Mouse (Mus musculus) MEL (cell line): ENCODE results near the gene Birc5. TPM values are rescaled to one million over a fixed set of nuclear protein-coding genes. Genes with fewer than 3 reads are reported as not detected.

Source experiments
- DNase-seq: peaks from one replicate; pipeline ENCODE4 v3.0.0; 2011; ENCODE audit warnings: low read depth, low spot score
- H3K27ac ChIP-seq: 2 replicates; pipeline ENCODE4 v1.5.1; 2012; ENCODE audit warnings: low read depth, mild to moderate bottlenecking, control low read depth, low read length, moderate library complexity; ENCODE audit not compliant: control insufficient read depth
- H3K27me3 ChIP-seq, 2 experiments: fragments of 150-350 bp in 1 of 2; sonication (generic) in 1 of 2; 2 replicates each; pipeline ENCODE4 v1.6.1; 2012; ENCODE audit warnings: low read length in 2 of 2, mild to moderate bottlenecking in 2 of 2, improper control_type of control experiment in 1 of 2, moderate library complexity in 1 of 2; ENCODE audit not compliant: insufficient read depth in 2 of 2, control insufficient read depth in 1 of 2
- H3K36me3 ChIP-seq, 2 experiments: 2 replicates each; pipeline ENCODE4 v1.6.1; 2012 to 2014; ENCODE audit warnings: low read length in 2 of 2, improper control_type of control experiment in 1 of 2, inconsistent platforms in 1 of 2, mild to moderate bottlenecking in 1 of 2; ENCODE audit not compliant: insufficient read depth in 2 of 2, control insufficient read depth in 1 of 2
- H3K4me1 ChIP-seq, 2 experiments: fragments of 150-350 bp in 1 of 2; sonication (generic) in 1 of 2; 2 replicates each; pipeline ENCODE4 v1.6.1; 2012; ENCODE audit warnings: low read length in 2 of 2, improper control_type of control experiment in 1 of 2, mild to moderate bottlenecking in 1 of 2; ENCODE audit not compliant: insufficient read depth in 2 of 2, control insufficient read depth in 1 of 2
- H3K4me3 ChIP-seq, 2 experiments: fragments of 150-350 bp in 1 of 2; sonication (generic) in 1 of 2; 2 replicates each; pipeline ENCODE4 v1.5.1; 2012; ENCODE audit warnings: low read depth in 2 of 2, low read length in 2 of 2, mild to moderate bottlenecking in 2 of 2, moderate library complexity in 2 of 2, control low read depth in 1 of 2, improper control_type of control experiment in 1 of 2; ENCODE audit not compliant: control insufficient read depth in 1 of 2, insufficient read depth in 1 of 2
- H3K79me2 ChIP-seq: 2 replicates; pipeline ENCODE4 v1.6.1; 2012; ENCODE audit warnings: mild to moderate bottlenecking, low read length, moderate library complexity; ENCODE audit not compliant: control insufficient read depth, poor library complexity, insufficient read depth
- H3K9ac ChIP-seq: 2 replicates; pipeline ENCODE4 v1.6.1; 2012; ENCODE audit warnings: low read depth, mild to moderate bottlenecking, control low read depth, low read length, moderate library complexity; ENCODE audit not compliant: control insufficient read depth, poor library complexity, severe bottlenecking
- H3K9me3 ChIP-seq: fragments of 150-350 bp; sonication (generic); replicated peaks from 2 replicates; pipeline ENCODE4 v1.6.1; 2012; ENCODE audit warnings: mild to moderate bottlenecking, low read length, improper control_type of control experiment, moderate library complexity; ENCODE audit not compliant: insufficient read depth
- BHLHE40 ChIP-seq: IDR thresholded peaks from 2 replicates; pipeline ENCODE4 v1.6.1; 2012; ENCODE audit warnings: low read depth, mild to moderate bottlenecking, inconsistent platforms, low read length, improper control_type of control experiment, borderline replicate concordance
- CHD1 ChIP-seq: IDR thresholded peaks from 2 replicates; pipeline ENCODE4 v1.6.1; 2012; ENCODE audit warnings: low read depth, mild to moderate bottlenecking, inconsistent platforms, low read length, improper control_type of control experiment
- CHD2 ChIP-seq: IDR thresholded peaks from 2 replicates; pipeline ENCODE4 v1.6.1; 2011; ENCODE audit warnings: low read length, improper control_type of control experiment
- CTCF ChIP-seq, 3 experiments: IDR thresholded peaks in 2 of 3; conservative IDR thresholded peaks in 1 of 3; 2 replicates each; pipeline ENCODE4 v1.5.1; 2011 to 2012; ENCODE audit warnings: low read length in 3 of 3, low read depth in 2 of 3, mild to moderate bottlenecking in 2 of 3, improper control_type of control experiment in 1 of 3, inconsistent platforms in 1 of 3, mixed read lengths in 1 of 3, moderate library complexity in 1 of 3; ENCODE audit not compliant: control insufficient read depth in 1 of 3, insufficient read depth in 1 of 3, poor library complexity in 1 of 3, severe bottlenecking in 1 of 3
- GABPA ChIP-seq: IDR thresholded peaks from 2 replicates; pipeline ENCODE4 v1.6.1; 2012; ENCODE audit warnings: low read depth, mild to moderate bottlenecking, inconsistent platforms, low read length, improper control_type of control experiment, moderate library complexity
- GATA1 ChIP-seq: IDR thresholded peaks from 2 replicates; pipeline ENCODE4 v1.6.1; 2011; ENCODE audit warnings: low read depth, low read length, improper control_type of control experiment
- HCFC1 ChIP-seq: IDR thresholded peaks from 2 replicates; pipeline ENCODE4 v1.6.1; 2012; ENCODE audit warnings: low read depth, mild to moderate bottlenecking, inconsistent platforms, low read length, improper control_type of control experiment, moderate library complexity
- KAT2A ChIP-seq: conservative IDR thresholded peaks from 2 replicates; pipeline ENCODE4 v1.6.1; 2012; ENCODE audit warnings: low read depth, low read length, improper control_type of control experiment, inconsistent platforms
- MAX ChIP-seq: IDR thresholded peaks from 2 replicates; pipeline ENCODE4 v1.6.1; 2011; ENCODE audit warnings: low read length, improper control_type of control experiment
- MXI1 ChIP-seq: IDR thresholded peaks from 2 replicates; pipeline ENCODE4 v1.6.1; 2011; ENCODE audit warnings: mild to moderate bottlenecking, low read depth, low read length, improper control_type of control experiment
- MYC ChIP-seq: IDR thresholded peaks from 2 replicates; pipeline ENCODE4 v1.6.1; 2011; ENCODE audit warnings: low read depth, mild to moderate bottlenecking, low read length, improper control_type of control experiment, moderate library complexity
- POLR2A ChIP-seq, 2 experiments: IDR thresholded peaks; 2 replicates each; pipeline ENCODE4 v1.6.1; 2011 to 2012; ENCODE audit warnings: low read length in 2 of 2, mild to moderate bottlenecking in 2 of 2, control low read depth in 1 of 2, improper control_type of control experiment in 1 of 2, low read depth in 1 of 2, moderate library complexity in 1 of 2; ENCODE audit not compliant: control insufficient read depth in 1 of 2, insufficient read depth in 1 of 2, poor library complexity in 1 of 2
- RAD21 ChIP-seq: IDR thresholded peaks from 2 replicates; pipeline ENCODE4 v1.6.1; 2011; ENCODE audit warnings: mild to moderate bottlenecking, low read depth, low read length, improper control_type of control experiment
- RCOR1 ChIP-seq: IDR thresholded peaks from 2 replicates; pipeline ENCODE4 v1.6.1; 2012; ENCODE audit warnings: low read depth, mild to moderate bottlenecking, inconsistent platforms, low read length, improper control_type of control experiment
- SMC3 ChIP-seq: IDR thresholded peaks from 2 replicates; pipeline ENCODE4 v1.6.1; 2011; ENCODE audit warnings: low read depth, low read length, improper control_type of control experiment
- TAL1 ChIP-seq: IDR thresholded peaks from 2 replicates; pipeline ENCODE4 v1.6.1; 2012; ENCODE audit warnings: mild to moderate bottlenecking, inconsistent platforms, low read length, moderate library complexity, mixed read lengths
- TBP ChIP-seq: IDR thresholded peaks from 2 replicates; pipeline ENCODE4 v1.8.0; 2011; ENCODE audit warnings: low read depth, low read length, improper control_type of control experiment
- USF1 ChIP-seq: IDR thresholded peaks from 2 replicates; pipeline ENCODE4 v1.6.1; 2014; ENCODE audit warnings: low read depth, mild to moderate bottlenecking, inconsistent platforms, low read length, improper control_type of control experiment, moderate library complexity
- USF2 ChIP-seq, 2 experiments: IDR thresholded peaks; 2 replicates each; pipeline ENCODE4 v1.6.1; 2011 to 2012; ENCODE audit warnings: improper control_type of control experiment in 2 of 2, low read length in 2 of 2, borderline replicate concordance in 1 of 2, inconsistent platforms in 1 of 2, low read depth in 1 of 2, mild to moderate bottlenecking in 1 of 2; ENCODE audit not compliant: insufficient read depth in 1 of 2
- ZC3H11A ChIP-seq: IDR thresholded peaks from 2 replicates; pipeline ENCODE4 v1.6.1; 2012; ENCODE audit warnings: low read depth, mild to moderate bottlenecking, inconsistent platforms, low read length, improper control_type of control experiment
- ZMIZ1 ChIP-seq: IDR thresholded peaks from 2 replicates; pipeline ENCODE4 v1.6.1; 2012; ENCODE audit warnings: low read depth, mild to moderate bottlenecking, inconsistent platforms, low read length, improper control_type of control experiment, moderate library complexity
- polyA plus RNA-seq, 2 experiments: library from polyadenylated mRNA; stranded (reverse) in 1 of 2; unstranded in 1 of 2; fragments of >175 nt in 1 of 2; fragments of >200 nt in 1 of 2; gene quantifications; 2 replicates each; pipeline versions ENCODE4 v1.2.1 to v1.2.4; 2012; ENCODE audit warnings: low replicate concordance in 2 of 2, low read depth in 1 of 2; ENCODE audit not compliant: insufficient read length in 2 of 2, insufficient read depth in 1 of 2, missing spikeins in 1 of 2
- total RNA-seq: library from RNA; depleted of rRNA; stranded (reverse); fragments of 300-350 nt; gene quantifications from 2 replicates; pipeline ENCODE4 v1.2.3, GENCODE M21; 2012

Gene Birc5
- total and polyA plus RNA-seq, 3 experiments = 214 to 242 TPM; not detected in 1

GRCm38 (mm10) chr11:117880336-117880976, 31.4 kb downstream of the Birc5 start:
- Histone ChIP-seq H3K79me2 (no peaks in the 10 kb centered on the region), H3K4me3 (no peak overlapping the region), H3K36me3 (peaks cover 0 to 6% of the 10 kb centered on the region in 2 experiments; a peak in 2 of 4 replicates), H3K4me1 (peaks cover 4 to 14% of the 10 kb centered on the region in 2 experiments), H3K27ac (no peak overlapping the region), H3K9ac (no peak overlapping the region), H3K27me3 (peaks cover 0 to 3% of the 10 kb centered on the region in 2 experiments; a peak in 2 of 4 replicates), H3K9me3 (no peaks in the 10 kb centered on the region)
- no peak for DNase-seq
- TF ChIP-seq SMC3 (no peak), TAL1 (no peak), TBP (no peak), ZMIZ1 (no peak), MAX (no peak), MXI1 (no peak), ZC3H11A (no peak), GABPA (no peak), RAD21 (no peak), MYC (no peak), CHD1 (no peak), KAT2A (no peak), CHD2 (no peak), POLR2A (IDR thresholded peaks at IDR 0.05; ENCODE audit: control insufficient read depth in 1 of 2, insufficient read depth in 1 of 2, low read depth in 1 of 2, low read length in 2 of 2, poor library complexity in 1 of 2) (no peak), RCOR1 (no peak), GATA1 (no peak), CTCF (IDR thresholded peaks at IDR 0.05 in 2 of 3, conservative IDR thresholded peaks at IDR 0.05 in 1 of 3; ENCODE audit: control insufficient read depth in 1 of 3, insufficient read depth in 1 of 3, low read depth in 2 of 3, low read length in 3 of 3, poor library complexity in 1 of 3, severe bottlenecking in 1 of 3) (no peak)
- TF ChIP-seq, all 39 proteins: peak for 0

GRCm38 (mm10) chr11:117880977-117881358, 31.9 kb downstream of the Birc5 start:
- Histone ChIP-seq H3K9me3 (no peaks in the 10 kb centered on the region), H3K4me3 (no peak overlapping the region), H3K9ac (no peak overlapping the region; the same call in 1 of the 2 replicates), H3K36me3 (peaks cover 0 to 6% of the 10 kb centered on the region in 2 experiments; a peak in 2 of 4 replicates), H3K27me3 (peaks cover 0 to 3% of the 10 kb centered on the region in 2 experiments; a peak in 2 of 4 replicates), H3K79me2 (no peaks in the 10 kb centered on the region), H3K27ac (no peak overlapping the region), H3K4me1 (peaks cover 4 to 14% of the 10 kb centered on the region in 2 experiments)
- TF ChIP-seq MAX (peak; percentile 89), GABPA (no peak), USF1 (peak; percentile 91), HCFC1 (0 out of 2 replicates have a peak, but pooled peaks have one; percentile 37), USF2 (IDR thresholded peaks at IDR 0.05; ENCODE audit: borderline replicate concordance in 1 of 2, insufficient read depth in 1 of 2, low read depth in 1 of 2, low read length in 2 of 2) (peak in 1 of 2 experiments; percentile 91; a peak in 2 of 4 replicates), BHLHE40 (peak; percentile 34; the same call in 1 of the 2 replicates)
- DNase-seq = no peak
